Mouse (Mus musculus) MEL (cell line): ENCODE data around the gene Chrnd. TPM values are rescaled to one million over a fixed set of nuclear protein-coding genes. Genes with fewer than 3 reads are reported as not detected.

Experiments
- DNase-seq: peaks from one replicate; pipeline ENCODE4 v3.0.0; 2011; ENCODE audit warnings: low read depth, low spot score
- H3K27ac ChIP-seq: 2 replicates; pipeline ENCODE4 v1.5.1; 2012; ENCODE audit warnings: low read depth, mild to moderate bottlenecking, control low read depth, low read length, moderate library complexity; ENCODE audit not compliant: control insufficient read depth
- H3K27me3 ChIP-seq, 2 experiments: fragments of 150-350 bp in 1 of 2; sonication (generic) in 1 of 2; 2 replicates each; pipeline ENCODE4 v1.6.1; 2012; ENCODE audit warnings: low read length in 2 of 2, mild to moderate bottlenecking in 2 of 2, improper control_type of control experiment in 1 of 2, moderate library complexity in 1 of 2; ENCODE audit not compliant: insufficient read depth in 2 of 2, control insufficient read depth in 1 of 2
- H3K36me3 ChIP-seq, 2 experiments: 2 replicates each; pipeline ENCODE4 v1.6.1; 2012 to 2014; ENCODE audit warnings: low read length in 2 of 2, improper control_type of control experiment in 1 of 2, inconsistent platforms in 1 of 2, mild to moderate bottlenecking in 1 of 2; ENCODE audit not compliant: insufficient read depth in 2 of 2, control insufficient read depth in 1 of 2
- H3K4me1 ChIP-seq, 2 experiments: fragments of 150-350 bp in 1 of 2; sonication (generic) in 1 of 2; 2 replicates each; pipeline ENCODE4 v1.6.1; 2012; ENCODE audit warnings: low read length in 2 of 2, improper control_type of control experiment in 1 of 2, mild to moderate bottlenecking in 1 of 2; ENCODE audit not compliant: insufficient read depth in 2 of 2, control insufficient read depth in 1 of 2
- H3K4me3 ChIP-seq, 2 experiments: fragments of 150-350 bp in 1 of 2; sonication (generic) in 1 of 2; 2 replicates each; pipeline ENCODE4 v1.5.1; 2012; ENCODE audit warnings: low read depth in 2 of 2, low read length in 2 of 2, mild to moderate bottlenecking in 2 of 2, moderate library complexity in 2 of 2, control low read depth in 1 of 2, improper control_type of control experiment in 1 of 2; ENCODE audit not compliant: control insufficient read depth in 1 of 2, insufficient read depth in 1 of 2
- H3K79me2 ChIP-seq: 2 replicates; pipeline ENCODE4 v1.6.1; 2012; ENCODE audit warnings: mild to moderate bottlenecking, low read length, moderate library complexity; ENCODE audit not compliant: control insufficient read depth, poor library complexity, insufficient read depth
- H3K9ac ChIP-seq: 2 replicates; pipeline ENCODE4 v1.6.1; 2012; ENCODE audit warnings: low read depth, mild to moderate bottlenecking, control low read depth, low read length, moderate library complexity; ENCODE audit not compliant: control insufficient read depth, poor library complexity, severe bottlenecking
- H3K9me3 ChIP-seq: fragments of 150-350 bp; sonication (generic); replicated peaks from 2 replicates; pipeline ENCODE4 v1.6.1; 2012; ENCODE audit warnings: mild to moderate bottlenecking, low read length, improper control_type of control experiment, moderate library complexity; ENCODE audit not compliant: insufficient read depth
- BHLHE40 ChIP-seq: IDR thresholded peaks from 2 replicates; pipeline ENCODE4 v1.6.1; 2012; ENCODE audit warnings: low read depth, mild to moderate bottlenecking, inconsistent platforms, low read length, improper control_type of control experiment, borderline replicate concordance
- CHD2 ChIP-seq: IDR thresholded peaks from 2 replicates; pipeline ENCODE4 v1.6.1; 2011; ENCODE audit warnings: low read length, improper control_type of control experiment
- CTCF ChIP-seq, 3 experiments: IDR thresholded peaks in 2 of 3; conservative IDR thresholded peaks in 1 of 3; 2 replicates each; pipeline ENCODE4 v1.5.1; 2011 to 2012; ENCODE audit warnings: low read length in 3 of 3, low read depth in 2 of 3, mild to moderate bottlenecking in 2 of 3, improper control_type of control experiment in 1 of 3, inconsistent platforms in 1 of 3, mixed read lengths in 1 of 3, moderate library complexity in 1 of 3; ENCODE audit not compliant: control insufficient read depth in 1 of 3, insufficient read depth in 1 of 3, poor library complexity in 1 of 3, severe bottlenecking in 1 of 3
- ELF1 ChIP-seq: IDR thresholded peaks from 2 replicates; pipeline ENCODE4 v1.6.1; 2014; ENCODE audit warnings: low read depth, mild to moderate bottlenecking, inconsistent platforms, low read length, improper control_type of control experiment, moderate library complexity
- GABPA ChIP-seq: IDR thresholded peaks from 2 replicates; pipeline ENCODE4 v1.6.1; 2012; ENCODE audit warnings: low read depth, mild to moderate bottlenecking, inconsistent platforms, low read length, improper control_type of control experiment, moderate library complexity
- HCFC1 ChIP-seq: IDR thresholded peaks from 2 replicates; pipeline ENCODE4 v1.6.1; 2012; ENCODE audit warnings: low read depth, mild to moderate bottlenecking, inconsistent platforms, low read length, improper control_type of control experiment, moderate library complexity
- JUND ChIP-seq: IDR thresholded peaks from 2 replicates; pipeline ENCODE4 v1.6.1; 2011; ENCODE audit warnings: low read depth, mild to moderate bottlenecking, improper control_type of control experiment, low read length
- MAX ChIP-seq: IDR thresholded peaks from 2 replicates; pipeline ENCODE4 v1.6.1; 2011; ENCODE audit warnings: low read length, improper control_type of control experiment
- MAZ ChIP-seq: IDR thresholded peaks from 2 replicates; pipeline ENCODE4 v1.6.1; 2012; ENCODE audit warnings: low read depth, mild to moderate bottlenecking, inconsistent platforms, low read length, improper control_type of control experiment
- MEF2A ChIP-seq: IDR thresholded peaks from 2 replicates; pipeline ENCODE4 v1.6.1; 2014; ENCODE audit warnings: low read depth, mild to moderate bottlenecking, inconsistent platforms, low read length, improper control_type of control experiment; ENCODE audit not compliant: poor library complexity, insufficient replicate concordance, severe bottlenecking; ENCODE audit errors: extremely low read depth
- MYB ChIP-seq: IDR thresholded peaks from 2 replicates; pipeline ENCODE4 v1.6.1; 2011; ENCODE audit warnings: mild to moderate bottlenecking, low read depth, low read length, improper control_type of control experiment
- NELFE ChIP-seq: IDR thresholded peaks from 2 replicates; pipeline ENCODE4 v1.6.1; 2011; ENCODE audit warnings: low read depth, low read length, improper control_type of control experiment
- POLR2A ChIP-seq, 2 experiments: IDR thresholded peaks; 2 replicates each; pipeline ENCODE4 v1.6.1; 2011 to 2012; ENCODE audit warnings: low read length in 2 of 2, mild to moderate bottlenecking in 2 of 2, control low read depth in 1 of 2, improper control_type of control experiment in 1 of 2, low read depth in 1 of 2, moderate library complexity in 1 of 2; ENCODE audit not compliant: control insufficient read depth in 1 of 2, insufficient read depth in 1 of 2, poor library complexity in 1 of 2
- POLR2AphosphoS2 ChIP-seq: IDR thresholded peaks from 2 replicates; pipeline ENCODE4 v1.6.1; 2011; ENCODE audit warnings: low read length, improper control_type of control experiment
- RAD21 ChIP-seq: IDR thresholded peaks from 2 replicates; pipeline ENCODE4 v1.6.1; 2011; ENCODE audit warnings: mild to moderate bottlenecking, low read depth, low read length, improper control_type of control experiment
- SMC3 ChIP-seq: IDR thresholded peaks from 2 replicates; pipeline ENCODE4 v1.6.1; 2011; ENCODE audit warnings: low read depth, low read length, improper control_type of control experiment
- ZKSCAN1 ChIP-seq: IDR thresholded peaks from 2 replicates; pipeline ENCODE4 v1.6.1; 2012; ENCODE audit warnings: low read depth, mild to moderate bottlenecking, inconsistent platforms, low read length, improper control_type of control experiment, moderate library complexity
- polyA plus RNA-seq, 2 experiments: library from polyadenylated mRNA; stranded (reverse) in 1 of 2; unstranded in 1 of 2; fragments of >175 nt in 1 of 2; fragments of >200 nt in 1 of 2; gene quantifications; 2 replicates each; pipeline versions ENCODE4 v1.2.1 to v1.2.4; 2012; ENCODE audit warnings: low replicate concordance in 2 of 2, low read depth in 1 of 2; ENCODE audit not compliant: insufficient read length in 2 of 2, insufficient read depth in 1 of 2, missing spikeins in 1 of 2
- total RNA-seq: library from RNA; depleted of rRNA; stranded (reverse); fragments of 300-350 nt; gene quantifications from 2 replicates; pipeline ENCODE4 v1.2.3, GENCODE M21; 2012; rRNA removed

Chrnd gene
- not detected in 2 replicates for total RNA-seq
- not detected for polyA plus RNA-seq

DNA sequence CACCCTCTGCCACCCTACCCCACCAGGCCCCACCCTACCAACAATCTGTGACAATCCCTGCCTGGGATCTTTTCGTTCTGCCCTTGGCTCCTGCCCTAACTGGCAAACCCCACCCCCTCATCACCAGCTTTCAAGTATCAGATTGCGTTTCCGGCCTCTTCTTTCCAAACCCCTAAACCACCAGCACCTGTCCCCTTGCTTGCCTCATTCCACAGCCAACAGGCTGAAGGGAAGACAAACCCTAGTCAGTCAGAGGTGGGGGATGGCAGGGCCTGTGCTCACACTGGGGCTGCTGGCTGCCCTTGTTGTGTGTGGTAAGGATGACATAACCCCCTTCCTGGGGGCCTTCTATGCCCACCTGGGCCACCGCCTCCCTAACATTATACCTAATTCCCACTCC, at the start of gene Chrnd:
Chrnd (plus strand) TSS at position 179 of the 400 bp plus-strand sequence.
- no peaks in the 10 kb centered on the region for H3K9me3 ChIP-seq

DNA sequence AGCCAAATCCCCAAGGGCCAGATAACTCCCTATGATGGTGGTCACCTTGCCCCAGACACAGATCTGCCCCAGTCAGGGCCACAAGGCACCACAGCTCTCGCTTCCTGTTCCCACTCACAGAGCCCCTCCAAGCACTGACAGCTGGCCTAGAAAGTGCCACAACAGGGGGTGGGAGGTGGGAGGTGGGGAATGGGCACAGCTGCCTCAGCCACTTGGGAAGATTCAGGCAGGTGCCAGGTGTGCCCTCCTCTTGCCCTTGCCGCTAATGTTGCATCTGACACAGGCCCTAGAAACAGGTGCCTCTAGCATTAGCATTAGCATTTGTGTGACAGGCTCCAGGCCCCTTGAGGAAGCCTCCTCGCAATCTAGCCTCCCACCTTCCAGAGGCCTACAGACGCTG, 48.9 kb upstream of the Chrnd start:
- H3K27ac ChIP-seq, result no peak overlapping the region
- no peak overlapping the region for H3K4me3 ChIP-seq
- no peak for DNase-seq
- H3K36me3 ChIP-seq, result peaks cover 0 to 4% of the 10 kb centered on the region in 2 experiments; a peak in 2 of 4 replicates
- no peaks in the 10 kb centered on the region for H3K27me3 ChIP-seq
- no peak overlapping the region for H3K9ac ChIP-seq
- H3K79me2 ChIP-seq, result no peaks in the 10 kb centered on the region
- TF ChIP-seq GABPA (no peak), HCFC1 (no peak)
- H3K9me3 ChIP-seq, result no peaks in the 10 kb centered on the region
- H3K4me1 ChIP-seq, result peaks cover 0 to 5% of the 10 kb centered on the region in 2 experiments; a peak in 1 of 4 replicates

More for the DNA sequence above, at the start of gene Chrnd:
- Histone ChIP-seq H3K36me3 (no peaks in the 10 kb centered on the region), H3K4me3 (no peak within 1 kb of the TSS), H3K27ac (no peak within 1 kb of the TSS), H3K4me1 (no peaks in the 10 kb centered on the region), H3K9ac (no peak within 1 kb of the TSS), H3K27me3 (peaks cover 11 to 13% of the 10 kb centered on the region in 2 experiments), H3K79me2 (no peaks in the 10 kb centered on the region)
- no peak for TF ChIP-seq GABPA
- TF ChIP-seq JUND, result no peak
- no peak for TF ChIP-seq RAD21
- no peak for TF ChIP-seq ZKSCAN1
- no peak for TF ChIP-seq ELF1
- TF ChIP-seq NELFE, result no peak
- TF ChIP-seq POLR2AphosphoS2, result no peak
- no peak for TF ChIP-seq POLR2A (IDR thresholded peaks at IDR 0.05; ENCODE audit: control insufficient read depth in 1 of 2, insufficient read depth in 1 of 2, low read depth in 1 of 2, low read length in 2 of 2, poor library complexity in 1 of 2)
- no peak for TF ChIP-seq MEF2A
- no peak for TF ChIP-seq MAX
- no peak for TF ChIP-seq CTCF (IDR thresholded peaks at IDR 0.05 in 2 of 3, conservative IDR thresholded peaks at IDR 0.05 in 1 of 3; ENCODE audit: control insufficient read depth in 1 of 3, insufficient read depth in 1 of 3, low read depth in 2 of 3, low read length in 3 of 3, poor library complexity in 1 of 3, severe bottlenecking in 1 of 3)
- no peak for TF ChIP-seq MAZ
- TF ChIP-seq MYB, result no peak
- TF ChIP-seq BHLHE40, result no peak
- no peak for TF ChIP-seq CHD2
- no peak for TF ChIP-seq SMC3
- DNase-seq, result no peak
